Mouse (Mus musculus) erythroblast, embryonic 14.5 days (primary cell): ENCODE data around the gene Cldn16.

Experiments
- GATA1 ChIP-seq: IDR thresholded peaks from 2 replicates; pipeline ENCODE4 v1.6.1; 2012; ENCODE audit warnings: low read length, inconsistent platforms, mixed read lengths
- TAL1 ChIP-seq: IDR thresholded peaks from 3 replicates; pipeline ENCODE4 v1.6.1; 2012; ENCODE audit warnings: low read length, inconsistent platforms, mixed read lengths

- TF ChIP-seq GATA1 (no peak), TAL1 (no peak)
Observed at GRCm38 (mm10) chr16:26526669-26527068, 63.7 kb downstream of the Cldn16 start, which contains the start of gene Tmem207.
